ENCODE assay signal across 10 mouse cellular contexts in genomic region chr17:45557998-45558862, GRCm38 (mm10). TPM values are rescaled to one million over a fixed set of nuclear protein-coding genes. Genes with fewer than 3 reads are reported as not detected.
A peak's percentile ranks its signal among the peaks of the same experiment; 100 is the strongest.
DNase-seq lines count a peak whose midpoint lies in the region; ATAC-seq and TF ChIP-seq lines count a peak whose summit lies in the region.
"Had no signal": no experiment of that assay in that cellular context is flagged by ENCODE, and none has a peak within 500 bp of the region (broad histone marks: within the 10 kb centered on the region; RNA-seq: fewer than 3 reads in every experiment).

No protein-coding gene starts in this region.

- no peak overlapping the region for H3K27ac ChIP-seq in heart, embryonic 15.5 days
- H3K27ac ChIP-seq in CH12.LX (ENCODE audit: insufficient read depth, low read depth), result peak overlapping the region; percentile 99
- no peak overlapping the region for H3K27ac ChIP-seq in liver, embryonic 16.5 days (ENCODE audit: low read length)
- H3K27ac ChIP-seq: embryonic facial prominence, embryonic 13.5 days had no signal

- no peaks in the 10 kb centered on the region for H3K9me3 ChIP-seq in heart, embryonic 15.5 days (replicated peaks)
- no peaks in the 10 kb centered on the region for H3K9me3 ChIP-seq in CH12.LX (replicated peaks; ENCODE audit: low read length)
- no peaks in the 10 kb centered on the region for H3K9me3 ChIP-seq in liver, embryonic 16.5 days (replicated peaks; ENCODE audit: control insufficient read depth, low read length)
- H3K9me3 ChIP-seq: embryonic facial prominence, embryonic 13.5 days had no signal

- H3K79me2 ChIP-seq in CH12.LX (replicated peaks; ENCODE audit: control insufficient read depth, extremely low read depth, insufficient read depth, poor library complexity, severe bottlenecking), result peaks cover 41% of the 10 kb centered on the region

- H3K9ac ChIP-seq in heart, embryonic 15.5 days, result no peak overlapping the region; the same call in 1 of the 2 replicates
- H3K9ac ChIP-seq in CH12.LX (ENCODE audit: insufficient read depth, low read depth), result peak overlapping the region; percentile 99
- H3K9ac ChIP-seq in liver, embryonic 16.5 days (ENCODE audit: low read depth, low read length), result no peak overlapping the region

- no peaks in the 10 kb centered on the region for H3K36me3 ChIP-seq in heart, embryonic 15.5 days
- H3K36me3 ChIP-seq in CH12.LX (replicated peaks in 1 of 2; ENCODE audit: control insufficient read depth in 1 of 2, insufficient read depth in 1 of 2, low read length in 1 of 2), result peaks cover 38 to 63% of the 10 kb centered on the region in 2 experiments
- no peaks in the 10 kb centered on the region for H3K36me3 ChIP-seq in liver, embryonic 16.5 days (ENCODE audit: control insufficient read depth, insufficient read depth)

- intact Hi-C loops in heart, postnatal 25 days (cut with DNase I), result no loop called here
- intact Hi-C loops in left cerebral cortex, postnatal 4 days (cut with DNase I), result no loop called here

- TF ChIP-seq CTCF in CH12.LX (conservative IDR thresholded peaks at IDR 0.05 in 1 of 2, IDR thresholded peaks at IDR 0.05 in 1 of 2; ENCODE audit: low read depth in 2 of 2, low read length in 2 of 2), result no peak

- no peak for DNase-seq in heart, postnatal 25 days (ENCODE audit: low spot score)
- DNase-seq in A20 (ENCODE audit: low read depth, low spot score), result peak; percentile 88
- DNase-seq in CH12.LX (ENCODE audit: extremely low read depth), result peak; percentile 66
- no peak for DNase-seq in left cerebral cortex, postnatal 4 days
- no peak for DNase-seq in right cerebral cortex, postnatal 4 days

- ATAC-seq in heart, embryonic 15.5 days (replicated peaks; ENCODE audit: insufficient number of reproducible peaks, insufficient read depth, low FRiP score, low read depth), result no peak
- ATAC-seq in liver, embryonic 16.5 days (ENCODE audit: low read depth), result no peak
- no peak for ATAC-seq in monocyte, adult 5-6 weeks (replicated peaks; ENCODE audit: insufficient number of reproducible peaks, low FRiP score, low TSS enrichment, poor library complexity, severe bottlenecking)

- peak; percentile 47 for TF ChIP-seq POLR2A in CH12.LX (IDR thresholded peaks at IDR 0.05; ENCODE audit: low read depth, low read length)

- H3K4me1 ChIP-seq in heart, embryonic 15.5 days (replicated peaks), result peaks cover 25% of the 10 kb centered on the region
- peaks cover 26 to 50% of the 10 kb centered on the region in 2 experiments for H3K4me1 ChIP-seq in CH12.LX (ENCODE audit: control insufficient read depth in 1 of 2, insufficient read depth in 2 of 2)
- H3K4me1 ChIP-seq in liver, embryonic 16.5 days (ENCODE audit: control insufficient read depth, low read depth, low read length), result peaks cover 16% of the 10 kb centered on the region

- no peak for TF ChIP-seq RAD21 in CH12.LX (IDR thresholded peaks at IDR 0.05; ENCODE audit: low read depth, low read length)

- WGBS in heart, embryonic 15.5 days, result 60% methylated on average over 16 of the region's 16 CpGs
- WGBS in liver, embryonic 16.5 days (ENCODE audit: insufficient replicate concordance), result 47% methylated on average over 16 of the region's 16 CpGs

- in situ Hi-C loops in CH12.LX (cut with MboI; ENCODE audit: low pct_ligation_motif_present, low pct_unique_long_range_greater_than_20kb, low sequenced_read_pairs), result loop anchor here (5.0 kb wide), 1 partner anchor 81 kb away; the partner anchor contains the start of gene Spats1

- peak overlapping the region; percentile 77 for H3K4me2 ChIP-seq in heart, embryonic 15.5 days
- peak overlapping the region; percentile 80 for H3K4me2 ChIP-seq in CH12.LX (ENCODE audit: insufficient read depth, low read depth, poor library complexity, severe bottlenecking)
- H3K4me2 ChIP-seq in liver, embryonic 16.5 days (ENCODE audit: low read depth, low read length), result peak overlapping the region; percentile 34; the same call in 1 of the 2 replicates

- no peak; the same call in 1 of the 2 replicates for TF ChIP-seq EP300 in CH12.LX (IDR thresholded peaks at IDR 0.05; ENCODE audit: low read length)

- H3K4me3 ChIP-seq in heart, embryonic 15.5 days, result peak overlapping the region; percentile 51; the same call in 1 of the 2 replicates
- peak overlapping the region; percentile 90 to 100 (median 99) for H3K4me3 ChIP-seq in CH12.LX (replicated peaks in 1 of 3; ENCODE audit: low read depth in 2 of 3, low read length in 2 of 3, poor library complexity in 1 of 3)
- H3K4me3 ChIP-seq in liver, embryonic 16.5 days (ENCODE audit: low read depth, low read length), result no peak overlapping the region

- dilution Hi-C loops in CH12.LX (cut with MboI; ENCODE audit: extremely low pct_ligation_motif_present, extremely low pct_unique_long_range_greater_than_20kb, low sequenced_read_pairs), result no loop called here

- H3K27me3 ChIP-seq in heart, embryonic 15.5 days, result peaks cover 25% of the 10 kb centered on the region
- no peaks in the 10 kb centered on the region for H3K27me3 ChIP-seq in CH12.LX (replicated peaks)
- peaks cover 18% of the 10 kb centered on the region for H3K27me3 ChIP-seq in liver, embryonic 16.5 days (ENCODE audit: control insufficient read depth, insufficient read depth, low read depth, low read length)

TF ChIP-seq in CH12.LX, 34 proteins besides CTCF, POLR2A, EP300 and RAD21 (continues in another document):
- TF ChIP-seq RCOR1 (conservative IDR thresholded peaks at IDR 0.05; ENCODE audit: low read depth, low read length), result no peak
- TF ChIP-seq ZKSCAN1 (IDR thresholded peaks at IDR 0.05; ENCODE audit: borderline replicate concordance, low read depth, low read length), result no peak
- no peak for TF ChIP-seq MAZ (IDR thresholded peaks at IDR 0.05; ENCODE audit: low read depth, low read length)
- TF ChIP-seq NRF1 (IDR thresholded peaks at IDR 0.05; ENCODE audit: low read depth, low read length), result 0 out of 2 replicates have a peak, but pooled peaks have one; percentile 40
- peak; percentile 65 for TF ChIP-seq MEF2A (IDR thresholded peaks at IDR 0.05; ENCODE audit: borderline replicate concordance, low read depth, low read length)
- no peak; the same call in 1 of the 2 replicates for TF ChIP-seq CHD1 (IDR thresholded peaks at IDR 0.05; ENCODE audit: low read depth, low read length)
- TF ChIP-seq MYC (IDR thresholded peaks at IDR 0.05; ENCODE audit: low read depth, low read length), result no peak
- TF ChIP-seq TCF12 (IDR thresholded peaks at IDR 0.05; ENCODE audit: low read depth, low read length), result peak; percentile 92
- peak; percentile 6; the same call in 1 of the 2 replicates for TF ChIP-seq MAX (IDR thresholded peaks at IDR 0.05; ENCODE audit: low read length)
- TF ChIP-seq KAT2A (IDR thresholded peaks at IDR 0.05; ENCODE audit: insufficient replicate concordance, low read length), result no peak
- no peak for TF ChIP-seq JUND (conservative IDR thresholded peaks at IDR 0.05; ENCODE audit: low read depth, low read length)
- TF ChIP-seq USF2 (conservative IDR thresholded peaks at IDR 0.05; ENCODE audit: low read depth, low read length), result no peak

RNA-seq across cellular contexts. Expression of gene Nfkbie, which starts 2.7 kb away (rescaled TPM):
- polyA plus RNA-seq in heart, embryonic 15.5 days (2015; fragmentation: Nextera tagmentation; extraction: Ambion mirVana), result 3.0 and 6.8 TPM in 2 replicates
- 1 to 10 TPM; 1.3 to 1.4 TPM for total RNA-seq in heart, postnatal 25 days (2021)
- total RNA-seq in CH12.LX (2012; rRNA removed) (91.5 and 136 TPM in 2 replicates), CH12.LX (2014; rRNA removed) (87.4 and 90.0 TPM in 2 replicates)
- polyA plus RNA-seq in CH12.LX (2012; ENCODE audit: insufficient read length, low read depth), result 76.6 and 78.7 TPM in 2 replicates
- polyA plus RNA-seq in liver, embryonic 16.5 days (2015; fragmentation: Nextera tagmentation; extraction: Ambion mirVana), result 1.8 TPM in 2 replicates
- total RNA-seq in left cerebral cortex, postnatal 4 days (2021), result 1 to 10 TPM; 2.4 to 2.7 TPM
- total RNA-seq in monocyte, adult 5-6 weeks (2017), result 55.6 to 60.0 TPM (median 55.9 TPM) in 3 replicates

RNA-seq across cellular contexts. Expression of gene Slc35b2, which starts 5.4 kb away (rescaled TPM):
- 75.8 and 98.4 TPM in 2 replicates for polyA plus RNA-seq in heart, embryonic 15.5 days (2015; fragmentation: Nextera tagmentation; extraction: Ambion mirVana)
- 10 to 100 TPM; 23.7 to 24.3 TPM for total RNA-seq in heart, postnatal 25 days (2021)
- total RNA-seq in CH12.LX (2012; rRNA removed) (59.5 and 73.9 TPM in 2 replicates), CH12.LX (2014; rRNA removed) (89.3 and 101 TPM in 2 replicates)
- 54.1 and 57.2 TPM in 2 replicates for polyA plus RNA-seq in CH12.LX (2012; ENCODE audit: insufficient read length, low read depth)
- polyA plus RNA-seq in liver, embryonic 16.5 days (2015; fragmentation: Nextera tagmentation; extraction: Ambion mirVana), result 45.3 and 46.5 TPM in 2 replicates
- total RNA-seq in left cerebral cortex, postnatal 4 days (2021), result 10 to 100 TPM; 39.2 to 40.2 TPM
- total RNA-seq in monocyte, adult 5-6 weeks (2017), result 26.7 to 47.1 TPM (median 39.0 TPM) in 3 replicates

RNA-seq across cellular contexts. Expression of gene Tmem151b, which starts 8.8 kb away (rescaled TPM):
- polyA plus RNA-seq in heart, embryonic 15.5 days (2015; fragmentation: Nextera tagmentation; extraction: Ambion mirVana), result 0.96 and 1.5 TPM in 2 replicates
- total RNA-seq in heart, postnatal 25 days (2021), result under 1 TPM in 1 of 2 experiments, not detected in 1; 0.05 TPM
- total RNA-seq in CH12.LX (2012; rRNA removed) (0.42 and 0.50 TPM in 2 replicates), CH12.LX (2014; rRNA removed) (0.12 and 0.30 TPM in 2 replicates)
- 0.53 and 0.72 TPM in 2 replicates for polyA plus RNA-seq in CH12.LX (2012; ENCODE audit: insufficient read length, low read depth)
- 0.12 TPM in 2 replicates for polyA plus RNA-seq in liver, embryonic 16.5 days (2015; fragmentation: Nextera tagmentation; extraction: Ambion mirVana)
- total RNA-seq in left cerebral cortex, postnatal 4 days (2021), result 10 to 100 TPM; 90.3 to 92.2 TPM
- 0.10 to 0.32 TPM in 2 of 3 replicates, not detected in the other for total RNA-seq in monocyte, adult 5-6 weeks (2017)

RNA-seq across cellular contexts. Expression of gene Hsp90ab1, which starts 14.8 kb away (rescaled TPM):
- polyA plus RNA-seq in heart, embryonic 15.5 days (2015; fragmentation: Nextera tagmentation; extraction: Ambion mirVana), result 1,147 and 1,218 TPM in 2 replicates
- 1,000 to 10,000 TPM; 1,042 to 1,257 TPM for total RNA-seq in heart, postnatal 25 days (2021)
- 1,180 and 1,205 TPM in 2 replicates for total RNA-seq in CH12.LX (2012; rRNA removed)
- 607 and 790 TPM in 2 replicates for total RNA-seq in CH12.LX (2014; rRNA removed)
- 4,858 and 5,122 TPM in 2 replicates for polyA plus RNA-seq in CH12.LX (2012; ENCODE audit: insufficient read length, low read depth)
- 564 and 565 TPM in 2 replicates for polyA plus RNA-seq in liver, embryonic 16.5 days (2015; fragmentation: Nextera tagmentation; extraction: Ambion mirVana)
- 1,000 to 10,000 TPM; 1,680 to 1,682 TPM for total RNA-seq in left cerebral cortex, postnatal 4 days (2021)
- total RNA-seq in monocyte, adult 5-6 weeks (2017), result 826 to 1,618 TPM (median 1,101 TPM) in 3 replicates

RNA-seq across cellular contexts. Expression of gene Tcte1, which starts 35.0 kb away (rescaled TPM):
- polyA plus RNA-seq in heart, embryonic 15.5 days (2015; fragmentation: Nextera tagmentation; extraction: Ambion mirVana), result 0.16 and 0.29 TPM in 2 replicates
- total RNA-seq in heart, postnatal 25 days (2021), result not detected
- total RNA-seq in CH12.LX (2012; rRNA removed), result not detected in 2 replicates
- not detected in 2 replicates for total RNA-seq in CH12.LX (2014; rRNA removed)
- not detected in 2 replicates for polyA plus RNA-seq in CH12.LX (2012; ENCODE audit: insufficient read length, low read depth)
- 0.06 TPM in 1 of 2 replicates, not detected in the other for polyA plus RNA-seq in liver, embryonic 16.5 days (2015; fragmentation: Nextera tagmentation; extraction: Ambion mirVana)
- total RNA-seq in left cerebral cortex, postnatal 4 days (2021), result under 1 TPM; 0.58 to 0.64 TPM
- total RNA-seq in monocyte, adult 5-6 weeks (2017), result not detected in 3 replicates
- total RNA-seq: heart, postnatal 10 days had no signal

Comparison
In these comparisons a context has a peak if more than half of its experiments do, and no peak if none do; other contexts are left out.
1. DNase-seq: peak in A20 (single experiment) and CH12.LX (single experiment); none in heart, postnatal 25 days (single experiment), left cerebral cortex, postnatal 4 days (single experiment) and right cerebral cortex, postnatal 4 days (single experiment).
2. RNA of gene Nfkbie, which starts 2.7 kb away (total RNA-seq): 87.4 to 136 TPM in CH12.LX and 55.6 to 60.0 TPM in monocyte, adult 5-6 weeks; 2.4 to 2.7 TPM in left cerebral cortex, postnatal 4 days and 1.3 to 1.4 TPM in heart, postnatal 25 days; every median in the first group is over 10 times any median in the second.
3. RNA of gene Tmem151b, which starts 8.8 kb away (total RNA-seq): 90.3 to 92.2 TPM in left cerebral cortex, postnatal 4 days; 0.12 to 0.50 TPM in CH12.LX, 0.05 TPM in heart, postnatal 25 days and 0.10 to 0.32 TPM in monocyte, adult 5-6 weeks; every median in the first group is over 10 times any median in the second.
4. Peak in every context shown above with its lines, with median percentiles within 50 percentile points of each other: H3K4me2 ChIP-seq.